Mouse (Mus musculus) embryonic facial prominence, embryonic 13.5 days (tissue): Measurements from ENCODE around the gene Tmem160. TPM values are rescaled to one million over a fixed set of nuclear protein-coding genes. Genes with fewer than 3 reads are reported as not detected.

Experiments
- ATAC-seq: fragments of 200-750 bp; cut with Nextera tagmentation; 2 replicates; pipeline ENCODE4 v1.8.0; 2017; ENCODE audit warnings: low read depth; ENCODE audit not compliant: insufficient number of reproducible peaks, insufficient read depth, low FRiP score, low TSS enrichment
- H3K27ac ChIP-seq: fragments of 300-500 bp; sonication (generic); 2 replicates; pipeline ENCODE4 v1.5.1; 2015; ENCODE audit warnings: moderate library complexity, mild to moderate bottlenecking, inconsistent platforms
- H3K27me3 ChIP-seq: fragments of 300-500 bp; sonication (generic); 2 replicates; pipeline ENCODE4 v1.6.1; 2015; ENCODE audit warnings: mild to moderate bottlenecking, inconsistent platforms
- H3K36me3 ChIP-seq: fragments of 300-500 bp; sonication (generic); 2 replicates; pipeline ENCODE4 v1.6.1; 2015; ENCODE audit warnings: mild to moderate bottlenecking, inconsistent platforms
- H3K4me1 ChIP-seq: fragments of 300-500 bp; sonication (generic); 2 replicates; pipeline ENCODE4 v1.6.1; 2015; ENCODE audit warnings: inconsistent platforms
- H3K4me2 ChIP-seq: fragments of 300-500 bp; sonication (generic); 2 replicates; pipeline ENCODE4 v1.6.1; 2015; ENCODE audit warnings: moderate library complexity, mild to moderate bottlenecking, inconsistent platforms
- H3K4me3 ChIP-seq: fragments of 300-500 bp; sonication (generic); 2 replicates; pipeline ENCODE4 v1.5.1; 2015; ENCODE audit warnings: mild to moderate bottlenecking, inconsistent platforms
- H3K9ac ChIP-seq: fragments of 300-500 bp; sonication (generic); 2 replicates; pipeline ENCODE4 v1.6.1; 2015; ENCODE audit warnings: mild to moderate bottlenecking, inconsistent platforms
- H3K9me3 ChIP-seq: fragments of 300-500 bp; sonication (generic); 2 replicates; pipeline ENCODE4 v1.6.1; 2016; ENCODE audit warnings: inconsistent platforms
- WGBS: fragments of 180-500 bp; shearing (Covaris S2); methylation state at CpG from one replicate; pipeline ENCODE4 v1.1.7; 2015; ENCODE audit warnings: mixed read lengths; 5-methylcytosine and 5-hydroxymethylcytosine counted together
- polyA plus RNA-seq: library from polyadenylated mRNA; unstranded; fragments of >200 nt; fragmentation: Nextera tagmentation; extraction: Ambion mirVana; gene quantifications from 2 replicates; pipeline ENCODE4 v1.2.1, GENCODE M21; 2015

Tmem160 gene
- polyA plus RNA-seq: 46.6 and 52.1 TPM in 2 replicates

DNA sequence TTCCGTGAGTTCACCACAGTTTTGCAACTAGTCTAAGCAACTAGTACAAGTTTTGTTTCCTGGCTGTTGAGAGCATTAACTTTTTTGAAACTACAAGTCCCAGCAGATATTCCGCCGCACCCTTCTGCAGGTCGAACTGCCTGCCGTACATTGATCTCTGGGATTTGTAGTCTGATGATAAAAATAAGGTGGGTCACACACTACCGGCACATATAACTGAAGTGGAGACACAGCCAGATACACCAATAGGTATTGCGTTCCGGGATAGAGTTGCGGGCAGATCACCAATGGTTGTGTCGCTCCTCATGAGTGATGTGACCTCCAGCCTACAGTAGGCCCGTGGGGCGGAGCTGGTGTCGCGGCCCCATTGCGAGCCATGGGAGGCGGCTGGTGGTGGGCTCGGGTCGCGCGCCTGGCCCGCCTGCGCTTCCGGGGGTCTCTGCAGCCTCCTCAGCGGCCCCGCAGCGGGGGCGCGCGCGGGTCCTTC is at the start of gene Tmem160:
TSS of gene Tmem160 (plus strand) at position 193 of the 487 bp plus-strand sequence.
- Histone ChIP-seq H3K27ac (peak within 1 kb of the TSS; percentile 51), H3K4me1 (peaks cover 10% of the 10 kb centered on the region), H3K27me3 (no peaks in the 10 kb centered on the region), H3K9me3 (no peaks in the 10 kb centered on the region), H3K4me2 (peak within 1 kb of the TSS; percentile 93), H3K9ac (peak within 1 kb of the TSS; percentile 77), H3K36me3 (peaks cover 23% of the 10 kb centered on the region), H3K4me3 (peak within 1 kb of the TSS; percentile 76)
- under 1% methylated on average over 24 of the region's 30 CpGs for WGBS
- ATAC-seq: peak; percentile 92

DNA sequence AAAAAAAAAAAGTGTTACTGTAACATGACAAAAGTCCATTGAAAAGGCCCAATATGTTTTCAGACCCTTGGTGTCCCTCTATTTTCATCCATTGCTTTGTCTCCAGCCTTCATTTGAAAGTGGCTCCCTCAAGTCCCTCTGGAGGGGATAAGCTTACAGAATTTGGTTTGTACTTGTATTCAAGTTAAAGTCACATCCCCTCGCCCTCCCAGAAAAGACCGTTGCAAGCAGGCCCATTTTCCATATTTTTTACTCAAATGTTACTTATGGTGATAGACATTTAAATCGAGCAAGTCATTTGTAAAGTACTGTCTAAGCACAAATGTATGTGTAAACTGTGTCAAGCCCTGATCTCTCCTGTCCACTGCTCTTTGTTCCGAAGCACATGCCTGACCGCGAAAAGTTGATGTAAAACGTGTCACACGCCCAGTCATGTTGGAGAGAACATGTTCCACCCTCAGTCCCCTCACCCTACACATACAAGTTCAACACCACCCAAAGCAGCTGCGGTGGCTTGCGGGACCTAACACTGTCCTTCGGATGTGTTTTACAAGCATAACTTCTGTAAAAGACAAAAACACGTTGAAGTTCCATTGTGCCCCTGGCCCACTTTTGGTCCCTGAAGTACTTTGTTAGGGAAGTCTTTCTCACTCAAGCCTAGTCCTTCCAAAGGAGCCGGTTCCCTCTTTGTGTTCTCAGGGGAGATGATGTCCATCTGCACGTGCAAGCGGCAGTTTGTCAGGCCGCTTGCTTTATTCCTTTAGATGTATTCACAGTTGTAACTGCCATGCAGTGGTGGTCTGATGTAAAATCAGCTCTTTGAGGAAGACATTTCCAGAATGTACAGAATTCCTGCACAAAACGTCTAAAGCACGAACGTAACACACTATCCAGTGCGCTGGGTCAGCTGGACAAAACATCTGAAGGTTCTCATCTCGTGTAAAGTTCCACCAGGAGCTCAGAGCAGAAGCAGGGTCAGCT is 49.3 kb upstream of the Tmem160 start:
- no peaks in the 10 kb centered on the region for H3K27me3 ChIP-seq
- peak overlapping the region; percentile 89 for H3K4me2 ChIP-seq
- ATAC-seq: no peak
- H3K4me1 ChIP-seq: peaks cover 38% of the 10 kb centered on the region
- 37% methylated on average over 21 of the region's 21 CpGs for WGBS
- H3K4me3 ChIP-seq: peak overlapping the region; percentile 88
- peak overlapping the region; percentile 100 for H3K27ac ChIP-seq
- H3K36me3 ChIP-seq: peaks cover 4% of the 10 kb centered on the region
- H3K9me3 ChIP-seq: no peaks in the 10 kb centered on the region
- H3K9ac ChIP-seq: peak overlapping the region; percentile 100

DNA sequence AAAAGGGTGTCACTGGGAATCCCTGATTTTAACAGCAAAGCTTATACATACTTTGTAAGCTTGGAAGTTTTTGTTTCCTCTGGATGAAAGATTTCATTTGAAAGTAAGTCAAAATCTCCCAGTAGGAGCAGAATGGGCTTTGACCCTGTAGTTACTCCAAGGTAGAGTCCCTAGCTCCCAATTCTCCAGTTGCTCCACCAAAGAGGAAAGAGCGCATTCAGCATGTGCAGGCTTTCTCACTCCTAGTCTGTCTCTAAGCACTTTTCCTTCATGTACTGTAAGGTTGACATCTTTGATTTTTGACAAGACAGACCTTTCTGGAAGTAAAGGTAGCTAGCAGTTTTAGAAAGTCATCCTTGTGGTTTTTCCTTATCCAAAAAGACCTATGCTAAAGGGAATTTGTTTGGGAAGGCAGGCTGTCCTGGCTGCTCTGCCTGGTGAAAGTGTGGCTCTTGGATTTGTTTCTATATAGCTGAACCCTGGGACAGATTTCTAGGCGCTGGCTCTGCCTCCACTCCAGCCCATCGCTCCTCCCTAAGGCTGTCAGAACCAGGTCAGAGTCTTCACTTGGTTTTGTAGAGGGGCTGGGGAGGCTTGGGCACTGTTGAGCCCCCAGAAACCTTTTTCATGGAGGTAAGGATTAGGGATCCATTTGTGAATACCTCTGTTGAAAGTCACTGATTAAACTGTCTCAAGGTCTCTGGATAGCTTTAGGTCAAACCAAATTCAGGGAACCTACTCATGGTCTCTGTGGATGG is 48.1 kb upstream of the Tmem160 start:
- Histone ChIP-seq H3K4me2 (peak overlapping the region; percentile 43), H3K4me1 (peaks cover 31% of the 10 kb centered on the region), H3K4me3 (peak overlapping the region; percentile 5; the same call in 1 of the 2 replicates), H3K36me3 (peaks cover 5% of the 10 kb centered on the region), H3K27me3 (no peaks in the 10 kb centered on the region), H3K9ac (peak overlapping the region; percentile 59), H3K27ac (peak overlapping the region; percentile 88), H3K9me3 (no peaks in the 10 kb centered on the region)
- WGBS: 78% methylated on average over 3 of the region's 3 CpGs
- ATAC-seq: no peak

DNA sequence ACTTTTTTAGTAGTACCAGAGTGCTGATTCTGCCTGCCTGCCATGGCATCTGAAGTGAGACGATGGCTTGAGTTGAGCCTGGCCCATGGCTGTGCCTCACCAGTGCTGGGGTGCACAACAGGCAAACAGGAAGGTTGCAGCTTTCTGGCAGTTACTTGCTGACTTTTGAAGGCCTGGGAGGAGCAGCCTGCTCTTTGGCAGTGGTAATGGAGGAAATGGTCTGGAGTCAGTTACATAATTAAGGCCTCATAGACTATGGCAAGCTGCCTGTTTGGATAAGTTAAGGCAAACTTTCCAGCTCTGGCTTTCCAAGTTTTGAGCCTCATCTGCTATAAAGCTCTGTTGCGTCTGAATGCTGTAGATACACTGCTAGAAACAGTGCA is 47.5 kb upstream of the Tmem160 start:
- WGBS: 58% methylated on average over 2 of the region's 2 CpGs

DNA sequence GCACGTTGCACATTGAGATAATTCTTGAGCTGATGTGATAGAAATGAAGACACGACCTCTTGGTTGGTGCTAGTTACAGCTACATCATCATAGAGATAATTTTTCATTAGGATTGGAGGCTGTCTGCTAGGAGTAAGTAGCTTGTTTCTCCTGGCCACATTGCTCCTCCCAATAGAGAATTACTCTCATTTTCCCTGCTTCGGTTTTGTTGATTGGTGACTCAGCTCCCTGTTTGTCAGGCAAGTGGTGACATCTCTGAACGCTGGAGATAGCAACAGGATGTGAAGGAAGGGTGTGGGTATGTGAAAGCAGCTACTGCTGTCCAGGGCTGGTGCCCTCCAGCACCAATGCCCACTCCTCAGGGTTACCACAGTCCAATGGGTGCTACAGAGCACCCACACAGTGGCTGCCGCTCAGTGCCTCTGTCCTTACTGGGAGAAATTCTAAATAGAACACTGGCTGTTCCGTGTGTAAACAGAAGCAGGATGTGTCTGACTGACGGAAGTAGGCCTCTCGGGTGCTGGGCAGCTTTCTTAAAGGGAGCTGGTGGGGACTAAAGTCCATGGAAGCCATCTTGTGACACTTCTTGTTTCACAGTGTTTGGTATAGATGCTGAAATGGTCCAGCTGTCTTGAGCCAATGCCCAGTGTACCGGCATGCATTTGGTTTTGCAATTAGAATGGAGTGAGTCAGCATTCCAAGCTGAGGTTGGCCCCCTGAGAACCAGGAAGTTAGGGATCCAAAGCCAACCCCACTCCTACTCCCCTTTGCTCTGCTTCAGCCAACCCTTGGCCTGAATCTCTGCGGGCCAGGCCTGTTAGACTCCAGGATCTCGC is 46.8 kb upstream of the Tmem160 start:
- H3K9ac ChIP-seq: peak overlapping the region; percentile 59
- no peaks in the 10 kb centered on the region for H3K9me3 ChIP-seq
- H3K27me3 ChIP-seq: no peaks in the 10 kb centered on the region
- peak overlapping the region; percentile 43 for H3K4me2 ChIP-seq
- peak overlapping the region; percentile 88 for H3K27ac ChIP-seq
- ATAC-seq: no peak
- 64% methylated on average over 11 of the region's 11 CpGs for WGBS
- H3K4me1 ChIP-seq: peaks cover 31% of the 10 kb centered on the region
- peak overlapping the region; percentile 11; the same call in 1 of the 2 replicates for H3K4me3 ChIP-seq
- peaks cover 9% of the 10 kb centered on the region for H3K36me3 ChIP-seq

More for the DNA sequence above, 47.5 kb upstream of the Tmem160 start:
- no peaks in the 10 kb centered on the region for H3K9me3 ChIP-seq
- ATAC-seq: no peak
- H3K4me3 ChIP-seq: peak overlapping the region; percentile 5; the same call in 1 of the 2 replicates
- peak overlapping the region; percentile 43 for H3K4me2 ChIP-seq
- H3K27me3 ChIP-seq: no peaks in the 10 kb centered on the region
- peak overlapping the region; percentile 88 for H3K27ac ChIP-seq
- peaks cover 5% of the 10 kb centered on the region for H3K36me3 ChIP-seq
- H3K4me1 ChIP-seq: peaks cover 31% of the 10 kb centered on the region
- peak overlapping the region; percentile 59; the same call in 1 of the 2 replicates for H3K9ac ChIP-seq

DNA sequence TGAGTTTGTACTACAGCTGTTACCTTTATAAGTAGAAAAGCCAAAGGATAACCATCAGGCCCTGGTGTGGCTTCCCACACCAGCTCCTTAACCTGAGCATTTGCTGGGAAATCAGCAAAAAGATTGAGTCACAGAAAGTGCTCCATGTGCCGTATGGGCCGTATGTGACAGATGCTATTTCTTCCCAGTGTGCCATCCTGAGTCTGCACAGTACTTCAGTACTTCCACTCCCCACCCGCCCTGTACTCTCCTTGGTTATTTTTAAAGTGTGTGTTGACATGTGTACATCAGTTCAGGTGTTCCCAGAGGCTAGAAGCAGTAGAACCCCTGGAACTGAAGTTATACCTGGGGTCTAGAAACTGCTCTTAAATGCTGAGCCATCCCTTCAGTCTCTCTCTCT is 45.6 kb upstream of the Tmem160 start:
- H3K4me1 ChIP-seq: peaks cover 31% of the 10 kb centered on the region
- H3K27ac ChIP-seq: no peak overlapping the region
- H3K27me3 ChIP-seq: no peaks in the 10 kb centered on the region
- WGBS: 88% methylated on average over 3 of the region's 3 CpGs
- no peak for ATAC-seq
- H3K9me3 ChIP-seq: no peaks in the 10 kb centered on the region
- H3K9ac ChIP-seq: no peak overlapping the region
- no peak overlapping the region for H3K4me3 ChIP-seq
- peaks cover 21% of the 10 kb centered on the region for H3K36me3 ChIP-seq
- H3K4me2 ChIP-seq: no peak overlapping the region

DNA sequence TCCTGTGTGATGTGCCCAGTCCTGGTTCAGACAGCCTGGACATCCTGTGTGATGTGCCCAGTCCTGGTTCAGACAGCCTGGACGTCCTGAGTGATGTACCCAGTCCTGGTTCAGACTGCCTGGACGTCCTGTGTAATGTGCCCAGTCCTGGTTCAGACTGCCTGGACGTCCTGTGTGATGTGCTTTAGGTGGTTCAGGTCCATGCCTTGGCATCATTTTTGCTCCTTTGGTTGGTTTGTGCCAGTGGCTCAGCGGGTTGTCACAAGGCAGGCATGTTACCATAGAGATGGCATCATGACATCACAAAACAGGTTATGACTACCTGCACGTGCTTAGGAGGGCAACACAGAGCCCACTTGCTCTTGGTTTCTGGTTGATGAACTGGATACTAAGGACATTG is 41.5 kb upstream of the Tmem160 start:
- Histone ChIP-seq H3K27ac (no peak overlapping the region), H3K27me3 (no peaks in the 10 kb centered on the region), H3K9ac (no peak overlapping the region), H3K9me3 (no peaks in the 10 kb centered on the region), H3K4me2 (no peak overlapping the region), H3K36me3 (peaks cover 31% of the 10 kb centered on the region), H3K4me3 (no peak overlapping the region), H3K4me1 (peaks cover 10% of the 10 kb centered on the region)
- ATAC-seq: no peak
- WGBS: 89% methylated on average over 5 of the region's 5 CpGs

DNA sequence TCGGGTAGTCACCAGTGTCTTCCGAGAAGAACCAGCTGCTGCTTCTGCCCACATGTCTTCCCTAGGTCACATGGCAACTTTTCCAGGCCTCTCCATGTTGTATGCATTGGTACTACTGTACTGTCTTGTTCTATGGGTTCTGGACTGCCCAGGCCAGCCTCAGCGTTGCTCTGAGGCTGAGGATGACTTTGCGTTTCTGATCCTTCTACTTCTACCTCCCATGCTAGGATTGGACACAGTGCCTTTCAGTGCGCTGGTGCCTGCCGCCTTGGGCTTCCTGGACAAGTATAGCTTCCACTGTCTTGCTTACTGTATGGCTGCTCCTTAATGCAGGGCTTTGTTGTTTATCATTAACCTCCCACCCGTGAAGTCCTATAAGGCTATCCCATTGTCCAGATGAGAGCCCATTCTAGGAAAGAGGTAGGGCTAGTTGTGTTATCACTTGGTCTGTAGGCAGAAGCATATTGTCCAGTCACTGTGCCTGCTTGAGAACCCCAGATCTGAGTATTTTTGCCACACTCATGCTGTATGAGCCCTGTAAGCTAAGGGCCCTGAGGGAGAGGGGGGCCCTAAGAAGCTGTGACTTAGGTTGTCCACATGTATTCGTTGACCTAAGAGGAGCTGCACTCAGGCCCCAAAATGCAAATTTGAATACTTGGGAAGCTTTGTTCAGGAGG is 40.2 kb upstream of the Tmem160 start:
- no peaks in the 10 kb centered on the region for H3K27me3 ChIP-seq

DNA sequence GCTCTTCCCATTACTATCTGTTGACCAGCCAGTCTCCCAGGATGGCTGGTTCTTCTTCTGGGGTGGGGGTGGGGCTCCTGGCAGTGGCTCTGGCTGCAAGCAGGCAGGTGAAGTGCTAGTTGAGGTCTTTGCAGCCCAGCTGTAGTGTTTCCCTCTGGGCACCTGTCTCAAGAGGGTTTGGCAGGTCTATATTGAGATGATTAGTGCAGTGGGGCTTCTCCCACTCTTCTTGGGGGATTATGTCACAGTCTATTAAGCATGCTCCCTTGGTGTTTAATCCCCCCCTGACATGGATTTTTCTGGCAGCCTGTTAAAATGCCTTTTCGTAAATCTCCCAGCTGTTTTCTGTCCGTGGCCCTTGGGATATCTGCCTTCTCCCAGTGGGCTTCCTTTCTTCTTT is 39.6 kb upstream of the Tmem160 start:
- no peak for ATAC-seq
- Histone ChIP-seq H3K27ac (no peak overlapping the region), H3K36me3 (peaks cover 48% of the 10 kb centered on the region)

More for the DNA sequence above, 40.2 kb upstream of the Tmem160 start:
- H3K4me1 ChIP-seq: 0 out of 2 replicates have a peak, but pooled peaks cover 6% of the 10 kb centered on the region
- peaks cover 43% of the 10 kb centered on the region for H3K36me3 ChIP-seq
- ATAC-seq: no peak
- H3K27ac ChIP-seq: no peak overlapping the region; the same call in 1 of the 2 replicates
- peak overlapping the region; percentile 36; the same call in 1 of the 2 replicates for H3K9ac ChIP-seq
- H3K4me3 ChIP-seq: no peak overlapping the region
- WGBS: 88% methylated on average over 8 of the region's 8 CpGs
- no peaks in the 10 kb centered on the region for H3K9me3 ChIP-seq
- H3K4me2 ChIP-seq: no peak overlapping the region

DNA sequence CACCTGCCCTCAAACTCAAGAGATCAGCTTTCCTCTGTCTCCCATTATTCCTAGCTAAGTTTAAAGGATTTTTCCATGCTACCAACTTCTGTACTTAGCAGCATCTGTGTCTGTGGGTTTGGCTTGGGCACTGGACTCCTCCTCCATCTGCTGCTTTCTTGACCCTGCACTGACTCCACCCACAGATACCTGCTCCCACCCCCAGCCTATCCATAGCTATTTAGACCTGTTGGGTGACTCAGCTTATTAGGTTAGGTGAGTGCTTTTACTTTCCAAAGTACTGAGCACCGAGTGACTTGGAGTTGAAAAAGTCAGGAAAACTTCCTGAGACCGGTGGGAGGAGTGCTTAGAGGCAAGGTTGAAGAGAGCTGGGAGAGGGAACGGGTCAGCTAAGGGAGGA is 37.2 kb upstream of the Tmem160 start:
- no peak overlapping the region for H3K27ac ChIP-seq
- WGBS: 81% methylated on average over 3 of the region's 3 CpGs
- ATAC-seq: no peak

More for the DNA sequence above, 39.6 kb upstream of the Tmem160 start:
- no peak overlapping the region for H3K4me3 ChIP-seq
- H3K27me3 ChIP-seq: no peaks in the 10 kb centered on the region
- H3K9ac ChIP-seq: 0 out of 2 replicates have a peak overlapping the region, but pooled peaks have one; percentile 16
- H3K9me3 ChIP-seq: no peaks in the 10 kb centered on the region
- WGBS: 73% methylated on average over 2 of the region's 2 CpGs
- H3K4me1 ChIP-seq: 0 out of 2 replicates have a peak, but pooled peaks cover 6% of the 10 kb centered on the region
- H3K4me2 ChIP-seq: no peak overlapping the region

More for the DNA sequence above, 37.2 kb upstream of the Tmem160 start:
- H3K9me3 ChIP-seq: no peaks in the 10 kb centered on the region
- H3K4me3 ChIP-seq: no peak overlapping the region
- 0 out of 2 replicates have a peak, but pooled peaks cover 6% of the 10 kb centered on the region for H3K4me1 ChIP-seq
- no peaks in the 10 kb centered on the region for H3K27me3 ChIP-seq
- peaks cover 66% of the 10 kb centered on the region for H3K36me3 ChIP-seq
- 0 out of 2 replicates have a peak overlapping the region, but pooled peaks have one; percentile 2 for H3K9ac ChIP-seq
- no peak overlapping the region for H3K4me2 ChIP-seq
